ENCODE assay signal across 39 mouse cellular contexts in genomic region chr2:76330081-76330480, GRCm38 (mm10). TPM values are rescaled to one million over a fixed set of nuclear protein-coding genes. Genes with fewer than 3 reads are reported as not detected.
"Had no signal": no experiment of that assay in that cellular context is flagged by ENCODE, and none has a peak within 500 bp of the region (broad histone marks: within the 10 kb centered on the region; RNA-seq: fewer than 3 reads in every experiment).

No protein-coding gene starts in this region.

- H3K4me3 ChIP-seq: embryonic facial prominence, embryonic 10.5 days; embryonic facial prominence, embryonic 12.5 days; embryonic facial prominence, embryonic 13.5 days; embryonic facial prominence, embryonic 15.5 days; erythroblast, embryonic 14.5 days; forebrain, embryonic 10.5 days; forebrain, embryonic 12.5 days; forebrain, embryonic 13.5 days; forebrain, embryonic 15.5 days; gastrocnemius, adult 2 months had no signal

- H3K27ac ChIP-seq: embryonic facial prominence, embryonic 10.5 days; embryonic facial prominence, embryonic 12.5 days; embryonic facial prominence, embryonic 13.5 days; embryonic facial prominence, embryonic 15.5 days; forebrain, embryonic 10.5 days; forebrain, embryonic 12.5 days; forebrain, embryonic 13.5 days; forebrain, embryonic 15.5 days; gastrocnemius, adult 2 months had no signal

- H3K27me3 ChIP-seq: embryonic facial prominence, embryonic 13.5 days; embryonic facial prominence, embryonic 15.5 days; forebrain, embryonic 12.5 days; forebrain, embryonic 13.5 days; forebrain, embryonic 15.5 days had no signal

- H3K36me3 ChIP-seq: embryonic facial prominence, embryonic 10.5 days; embryonic facial prominence, embryonic 12.5 days; embryonic facial prominence, embryonic 13.5 days; embryonic facial prominence, embryonic 15.5 days; forebrain, embryonic 10.5 days; forebrain, embryonic 12.5 days; forebrain, embryonic 15.5 days had no signal

- H3K9me3 ChIP-seq: embryonic facial prominence, embryonic 10.5 days; embryonic facial prominence, embryonic 12.5 days; embryonic facial prominence, embryonic 13.5 days; embryonic facial prominence, embryonic 15.5 days; forebrain, embryonic 10.5 days; forebrain, embryonic 12.5 days; forebrain, embryonic 13.5 days; forebrain, embryonic 15.5 days had no signal

- H3K4me2 ChIP-seq: embryonic facial prominence, embryonic 12.5 days; embryonic facial prominence, embryonic 13.5 days; embryonic facial prominence, embryonic 15.5 days; forebrain, embryonic 12.5 days; forebrain, embryonic 13.5 days; forebrain, embryonic 15.5 days had no signal

- H3K4me1 ChIP-seq: embryonic facial prominence, embryonic 12.5 days; embryonic facial prominence, embryonic 13.5 days; embryonic facial prominence, embryonic 15.5 days; forebrain, embryonic 13.5 days; forebrain, embryonic 15.5 days had no signal

- ATAC-seq: forebrain, embryonic 13.5 days; forebrain, embryonic 14.5 days; forebrain, embryonic 15.5 days; forebrain, embryonic 16.5 days; forebrain, postnatal 0 days had no signal

- DNase-seq: cerebellum, adult 18-20 months; cerebellum, adult 2 months; cerebellum, adult 8-10 months; cerebellum, adult 9-10 months; cerebellum, adult 9-11 months; cerebellum, postnatal 10 days; cerebellum, postnatal 14 days; cerebellum, postnatal 25 days; cerebellum, postnatal 36 days; embryo, embryonic 11 days; forebrain, postnatal 0 days; gastrocnemius, adult 2 months; gastrocnemius, postnatal 10 days; gastrocnemius, postnatal 14 days; gastrocnemius, postnatal 25 days; gastrocnemius, postnatal 36 days; heart, adult 18-20 months had no signal

- H3K9ac ChIP-seq: embryonic facial prominence, embryonic 12.5 days; embryonic facial prominence, embryonic 13.5 days; embryonic facial prominence, embryonic 15.5 days; forebrain, embryonic 12.5 days; forebrain, embryonic 13.5 days; forebrain, embryonic 15.5 days; forebrain, postnatal 0 days had no signal

RNA-seq across cellular contexts. Expression of gene Pde11a, which starts 8.5 kb away (rescaled TPM):
- total RNA-seq: common myeloid progenitor, adult 5-6 weeks; granulocyte monocyte progenitor cell, adult 5-6 weeks had no signal
- polyA plus RNA-seq: erythroblast, embryonic 14.5 days had no signal

RNA-seq across cellular contexts. Expression of gene Cyct, which starts 30.2 kb away (rescaled TPM):
- total RNA-seq: common myeloid progenitor, adult 5-6 weeks; forebrain, postnatal 0 days; gastrocnemius, adult 18-20 months; gastrocnemius, adult 2 months; gastrocnemius, adult 8-10 months; gastrocnemius, postnatal 10 days; gastrocnemius, postnatal 14 days; gastrocnemius, postnatal 25 days; gastrocnemius, postnatal 36 days; gastrocnemius, postnatal 4 days; granulocyte monocyte progenitor cell, adult 5-6 weeks had no signal
- polyA plus RNA-seq: cerebellum, adult 2 months; cortical plate, adult 2 months; embryonic facial prominence, embryonic 10.5 days; embryonic facial prominence, embryonic 11.5 days; embryonic facial prominence, embryonic 12.5 days; embryonic facial prominence, embryonic 13.5 days; embryonic facial prominence, embryonic 14.5 days; embryonic facial prominence, embryonic 15.5 days; erythroblast, embryonic 14.5 days; forebrain, embryonic 10.5 days; forebrain, embryonic 11.5 days; forebrain, embryonic 12.5 days; forebrain, embryonic 13.5 days; forebrain, embryonic 14.5 days; forebrain, embryonic 16.5 days; frontal cortex, adult 2 months; gonadal fat pad, adult 2 months had no signal
